Mouse (Mus musculus): ENCODE data around the gene Capns2.

Gene Capns2

GRCm38 (mm10) chr8:92903488-92904135 lies 2.4 kb downstream of the Capns2 start:
- DNase-seq (ENCODE audit: low read depth, low spot score) = peak; percentile 11

- DNase-seq (ENCODE audit: low read depth, low spot score) = no peak
Measured at GRCm38 (mm10) chr8:92906553-92906952, 5.3 kb downstream of the Capns2 start.

GRCm38 (mm10) chr8:92908448-92908847 lies 7.2 kb downstream of the Capns2 start:
- no peak for DNase-seq (ENCODE audit: low read depth, low spot score)

GRCm38 (mm10) chr8:92911477-92911876 lies 10.3 kb downstream of the Capns2 start:
- DNase-seq (ENCODE audit: low read depth, low spot score) = no peak

GRCm38 (mm10) chr8:92913396-92913795 lies 12.2 kb downstream of the Capns2 start:
- no peak for DNase-seq (ENCODE audit: low read depth, low spot score)

GRCm38 (mm10) chr8:92916082-92916481 lies 14.9 kb downstream of the Capns2 start:
- no peak for DNase-seq (ENCODE audit: low read depth, low spot score)

GRCm38 (mm10) chr8:92921768-92922167 lies 20.6 kb downstream of the Capns2 start:
- peak; percentile 10 for DNase-seq (ENCODE audit: low read depth, low spot score)

GRCm38 (mm10) chr8:92928986-92929385 lies 27.8 kb downstream of the Capns2 start:
- DNase-seq (ENCODE audit: low read depth, low spot score) = no peak

- DNase-seq (ENCODE audit: low read depth, low spot score) = peak; percentile 8
Measured at GRCm38 (mm10) chr8:92938056-92938455, 36.8 kb downstream of the Capns2 start.

- no peak for DNase-seq (ENCODE audit: low read depth, low spot score)
Measured at GRCm38 (mm10) chr8:92949071-92949470, 47.9 kb downstream of the Capns2 start.

- DNase-seq (ENCODE audit: low read depth, low spot score) = no peak
Measured at GRCm38 (mm10) chr8:92950639-92951371, 49.6 kb downstream of the Capns2 start.

Measured in brain, adult 2 months (tissue).